Mouse (Mus musculus): Measurements from ENCODE around the gene Dlx3. TPM values are rescaled to one million over a fixed set of nuclear protein-coding genes. Genes with fewer than 3 reads are reported as not detected.

Dlx3 gene
- not detected for polyA plus RNA-seq (2017; shearing (Covaris generic))

GRCm38 (mm10) chr11:95119990-95120632 is at the start of gene Dlx3:
Dlx3 (plus strand) TSS chr11:95120119.
- ATAC-seq, result no peak

GRCm38 (mm10) chr11:95070140-95071107 is 49.5 kb upstream of the Dlx3 start:
- ATAC-seq, result no peak

GRCm38 (mm10) chr11:95071266-95071665 is 48.7 kb upstream of the Dlx3 start:
- no peak for ATAC-seq

- ATAC-seq, result no peak
Observed at GRCm38 (mm10) chr11:95072136-95072535, 47.8 kb upstream of the Dlx3 start.

- no peak for ATAC-seq
Observed at GRCm38 (mm10) chr11:95072804-95073203, 47.1 kb upstream of the Dlx3 start.

- no peak for ATAC-seq
Observed at GRCm38 (mm10) chr11:95073835-95074234, 46.1 kb upstream of the Dlx3 start.

- no peak for ATAC-seq
Observed at GRCm38 (mm10) chr11:95074694-95075093, 45.2 kb upstream of the Dlx3 start.

- ATAC-seq, result no peak
Observed at GRCm38 (mm10) chr11:95075197-95076040, 44.5 kb upstream of the Dlx3 start.

GRCm38 (mm10) chr11:95076041-95076535 is 43.8 kb upstream of the Dlx3 start:
- ATAC-seq, result peak; percentile 73

GRCm38 (mm10) chr11:95076536-95077111 is 43.3 kb upstream of the Dlx3 start, which contains the start of gene Itga3:
Itga3 (minus strand) TSS chr11:95076801.
- ATAC-seq, result peak; percentile 37

- ATAC-seq, result no peak
Observed at GRCm38 (mm10) chr11:95077956-95078355, 42.0 kb upstream of the Dlx3 start.

GRCm38 (mm10) chr11:95079256-95079875 is 40.6 kb upstream of the Dlx3 start:
- no peak for ATAC-seq

- no peak for ATAC-seq
Observed at GRCm38 (mm10) chr11:95080783-95081182, 39.1 kb upstream of the Dlx3 start.

GRCm38 (mm10) chr11:95082896-95083295 is 37.0 kb upstream of the Dlx3 start:
- ATAC-seq, result no peak

- ATAC-seq, result no peak
Observed at GRCm38 (mm10) chr11:95084175-95084574, 35.7 kb upstream of the Dlx3 start.

- ATAC-seq, result no peak
Observed at GRCm38 (mm10) chr11:95084811-95085382, 35.0 kb upstream of the Dlx3 start.

GRCm38 (mm10) chr11:95085710-95086109 is 34.2 kb upstream of the Dlx3 start:
- ATAC-seq, result no peak

- ATAC-seq, result no peak
Observed at GRCm38 (mm10) chr11:95086229-95086628, 33.7 kb upstream of the Dlx3 start.

GRCm38 (mm10) chr11:95087301-95088228 is 32.4 kb upstream of the Dlx3 start:
- no peak for ATAC-seq

GRCm38 (mm10) chr11:95088286-95088685 is 31.6 kb upstream of the Dlx3 start:
- no peak for ATAC-seq

Data from activated CD4-positive, CD25-positive, alpha-beta regulatory T cell, adult 4 months (primary cell).